Mouse (Mus musculus) layer of hippocampus, adult 8-10 months (tissue): ENCODE results near the gene Mx1. TPM values are rescaled to one million over a fixed set of nuclear protein-coding genes. Genes with fewer than 3 reads are reported as not detected.

ENCODE experiments used
- DNase-seq, 2 experiments: peaks; one replicate each; pipeline ENCODE4 v3.0.0; 2022; ENCODE audit warnings: low spot score in 2 of 2
- total RNA-seq, 4 experiments: library from RNA; stranded (reverse); gene quantifications; 2 replicates each; pipeline ENCODE4 v1.2.4; 2022

Gene Mx1
- total RNA-seq = 1 to 10 TPM in 2 of 4 experiments, under 1 TPM in 2; 0.72 to 7.6 (median 4.2) TPM

DNA sequence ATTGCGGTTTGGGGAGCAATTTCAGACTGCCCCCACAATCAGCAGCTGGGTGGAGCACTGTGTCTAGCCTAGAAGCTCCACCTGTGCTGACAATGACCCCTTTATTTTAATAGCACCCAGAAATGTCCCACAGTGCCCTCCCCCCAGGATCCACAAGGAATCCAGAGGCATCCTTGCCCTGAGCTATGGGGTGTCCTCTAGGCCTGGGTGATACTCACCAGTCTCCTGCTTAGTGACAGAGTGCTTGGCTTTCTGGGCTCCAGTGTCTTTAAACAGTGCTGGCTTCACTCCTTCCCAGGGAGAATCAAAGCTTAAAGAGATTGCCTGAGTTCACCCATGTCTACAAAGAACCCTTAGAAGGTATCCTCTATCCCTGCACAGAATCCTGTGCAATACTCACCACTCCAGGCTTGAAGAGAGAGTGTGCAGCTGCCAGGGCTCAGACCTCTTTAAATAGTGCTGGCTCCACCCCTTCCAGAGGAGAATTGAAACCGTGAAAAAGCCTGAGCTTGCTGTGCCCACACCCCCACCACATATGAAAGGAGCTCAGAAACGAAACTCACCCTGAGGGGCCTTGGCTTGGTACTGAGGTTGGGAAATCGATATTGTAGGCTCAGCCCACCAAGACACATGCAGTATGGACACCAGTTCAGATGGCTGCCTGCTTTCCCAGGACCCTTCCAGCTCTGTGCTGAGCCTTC, at the start of gene Mx1:
Gene Mx1, minus strand, starts transcription at position 427 of the 701 bp plus-strand sequence.
- DNase-seq = no peak

DNA sequence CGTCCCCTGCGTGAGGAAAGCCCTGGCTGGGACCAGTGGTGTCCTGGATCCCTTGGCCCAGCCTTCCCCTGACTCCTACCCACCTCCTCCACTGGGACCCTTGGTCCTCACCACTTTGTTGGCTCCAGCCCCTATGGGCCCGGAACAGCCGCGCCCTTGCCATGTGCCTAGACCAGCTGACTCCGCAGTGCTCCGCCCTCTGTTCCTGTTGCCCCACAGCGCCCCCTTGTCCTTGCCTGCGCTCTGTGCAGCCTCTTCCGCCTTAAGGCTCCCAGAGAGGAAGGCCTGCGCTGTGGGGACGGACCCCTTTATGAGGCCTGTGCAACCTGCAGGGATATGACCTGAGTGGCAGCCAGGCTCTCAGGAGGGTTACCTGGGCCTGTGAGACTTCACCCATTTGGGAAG, 49.6 kb upstream of the Mx1 start:
- no peak for DNase-seq

DNA sequence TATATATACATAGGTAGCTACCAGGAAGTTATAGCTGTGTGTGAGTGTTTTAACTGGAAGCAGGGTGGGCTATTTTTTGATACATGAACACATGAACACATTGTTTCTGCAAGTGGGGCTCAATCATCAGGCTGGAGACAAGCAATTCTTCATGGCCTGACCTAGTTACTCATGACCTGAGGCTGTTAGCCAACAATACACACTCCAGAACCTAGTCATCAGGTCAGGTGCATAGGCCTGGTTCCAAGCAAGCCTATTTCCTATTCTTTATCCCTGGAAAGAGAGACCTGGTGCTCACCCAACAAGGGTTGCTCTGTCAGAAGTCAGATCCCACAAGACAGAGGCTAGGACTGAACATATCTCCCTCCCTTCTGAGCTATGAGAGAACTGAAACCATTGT, 48.8 kb upstream of the Mx1 start:
- no peak for DNase-seq

DNA sequence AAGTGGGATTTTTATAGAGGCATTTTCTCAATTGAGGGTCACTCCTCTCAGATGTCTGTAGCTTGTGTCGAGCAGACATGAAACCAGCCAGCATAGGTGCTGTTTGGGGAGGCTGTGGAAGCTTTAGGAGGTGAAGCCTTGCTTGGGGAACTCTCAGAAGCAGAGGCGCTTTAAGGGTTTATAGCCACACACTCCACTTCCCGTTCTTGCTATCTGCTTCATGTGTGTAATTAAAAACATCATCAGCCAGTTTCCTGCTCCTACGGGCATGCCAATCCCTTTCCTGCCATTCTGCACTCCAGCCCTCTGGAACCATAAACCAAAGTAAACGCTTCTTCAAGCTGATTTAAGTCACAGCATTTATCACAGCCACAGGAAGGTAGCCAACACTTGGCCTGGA, 48.1 kb upstream of the Mx1 start:
- DNase-seq = no peak

DNA sequence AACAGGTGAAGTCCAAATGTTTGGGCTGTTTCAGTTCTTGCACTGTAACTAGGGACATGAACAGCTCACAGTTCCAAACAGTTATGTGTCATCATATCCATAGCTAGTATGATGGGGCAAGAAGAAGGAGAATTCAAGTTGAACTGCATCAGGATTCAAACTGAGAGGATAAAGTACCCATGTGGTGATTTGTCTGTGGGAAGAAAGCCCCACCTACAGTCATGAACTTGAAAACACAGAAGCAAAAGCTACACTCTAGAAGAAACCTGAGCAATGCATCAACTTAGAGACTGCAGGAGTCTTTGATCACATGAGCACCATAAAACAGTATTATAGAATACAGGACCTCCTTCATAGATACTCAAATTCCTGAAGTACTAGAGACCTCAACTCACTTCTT, 45.1 kb upstream of the Mx1 start:
- no peak for DNase-seq

DNA sequence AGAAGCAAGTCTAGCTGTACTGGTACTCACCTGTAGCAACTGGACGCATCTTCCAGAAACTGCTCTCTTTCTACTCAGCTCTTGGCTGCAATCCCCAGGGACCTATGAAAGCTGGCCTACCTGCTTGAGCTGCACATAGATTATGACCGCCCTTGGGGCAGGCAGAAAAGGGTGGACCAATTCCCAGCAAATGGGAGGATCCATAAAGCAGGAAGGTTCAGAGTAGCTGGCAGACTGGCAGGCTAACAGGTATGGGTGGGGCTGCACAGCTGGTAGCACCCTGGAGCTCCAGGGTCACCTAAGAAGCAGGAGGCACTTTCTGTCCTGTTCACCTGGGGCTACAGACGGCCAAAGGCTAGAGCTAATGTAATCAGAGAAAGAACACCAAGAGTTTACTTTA, 42.1 kb upstream of the Mx1 start:
- DNase-seq = no peak

DNA sequence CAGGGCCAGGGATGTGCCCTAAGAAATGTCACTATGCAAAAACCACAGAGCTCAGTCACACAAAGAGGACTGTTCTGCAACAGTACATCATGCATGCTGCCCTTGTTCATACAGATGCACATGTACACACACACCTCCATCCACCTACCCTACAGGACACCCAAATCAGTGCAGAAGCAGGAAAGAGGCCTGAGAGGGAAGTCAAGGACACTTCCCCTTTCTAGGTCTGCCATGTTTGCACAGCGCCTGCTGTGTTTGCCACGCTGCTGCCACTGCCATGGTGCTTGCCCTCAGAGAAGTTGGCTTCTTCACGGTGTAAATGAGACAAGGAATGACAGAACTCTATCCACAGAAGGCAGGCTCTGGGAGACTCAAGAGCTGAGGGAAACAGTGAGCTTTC, 41.1 kb upstream of the Mx1 start:
- DNase-seq = no peak

DNA sequence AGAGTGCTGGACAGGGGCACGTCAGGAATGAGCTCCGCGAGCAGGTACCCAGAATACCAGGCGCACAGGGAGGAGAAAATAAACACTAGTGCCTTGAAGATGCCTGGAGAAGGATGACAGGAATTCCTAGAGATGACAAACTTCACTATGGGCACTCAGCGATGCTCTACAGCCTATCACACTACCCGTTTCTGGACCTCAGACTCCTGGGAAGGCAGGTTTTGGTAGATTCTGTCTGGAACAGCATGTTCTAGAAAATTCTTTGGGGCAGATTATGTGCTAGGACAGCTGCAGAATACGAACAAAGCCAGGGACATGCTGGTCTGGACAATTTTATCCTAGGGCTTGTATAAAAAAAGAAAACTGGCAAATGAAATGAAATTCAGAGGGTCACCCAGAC, 38.2 kb upstream of the Mx1 start:
- DNase-seq = no peak

DNA sequence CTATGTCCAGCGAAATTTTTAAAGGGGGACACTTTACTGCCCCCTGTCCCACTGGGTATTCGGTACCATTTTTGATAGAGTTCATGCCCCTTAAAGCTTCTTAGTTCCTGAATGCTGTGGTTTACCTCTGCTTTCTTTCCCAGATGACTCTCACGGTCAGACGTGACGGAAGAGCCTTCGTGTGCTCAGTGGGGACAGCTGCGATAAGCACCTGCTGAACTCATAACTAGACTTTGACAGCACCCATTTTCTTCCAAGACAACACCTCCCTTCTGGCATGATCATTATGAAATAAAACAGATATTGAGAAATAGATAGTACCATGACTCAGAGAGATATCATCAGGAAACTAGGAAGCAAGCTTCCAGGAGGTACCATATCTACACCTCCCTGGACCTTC, 36.7 kb upstream of the Mx1 start:
- DNase-seq = no peak

DNA sequence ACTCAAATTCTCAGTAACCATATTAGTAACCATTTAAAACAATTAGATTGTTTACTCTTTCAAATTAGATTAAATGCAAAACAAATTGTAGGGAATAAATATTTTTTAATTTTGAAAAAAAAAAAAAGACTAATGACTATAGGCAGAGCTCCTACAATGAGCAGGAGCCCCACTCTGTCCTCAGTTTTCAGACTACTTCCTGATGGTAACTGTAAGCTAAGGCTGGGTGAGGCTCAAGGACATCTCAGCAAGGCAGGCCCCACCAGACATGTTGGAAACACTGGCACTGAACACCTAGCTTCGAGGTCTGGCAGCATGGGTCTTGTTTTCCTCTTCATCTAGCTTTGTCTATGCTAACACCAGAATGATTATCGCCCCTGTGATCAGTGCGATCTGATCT, 35.4 kb upstream of the Mx1 start:
- no peak for DNase-seq

DNA sequence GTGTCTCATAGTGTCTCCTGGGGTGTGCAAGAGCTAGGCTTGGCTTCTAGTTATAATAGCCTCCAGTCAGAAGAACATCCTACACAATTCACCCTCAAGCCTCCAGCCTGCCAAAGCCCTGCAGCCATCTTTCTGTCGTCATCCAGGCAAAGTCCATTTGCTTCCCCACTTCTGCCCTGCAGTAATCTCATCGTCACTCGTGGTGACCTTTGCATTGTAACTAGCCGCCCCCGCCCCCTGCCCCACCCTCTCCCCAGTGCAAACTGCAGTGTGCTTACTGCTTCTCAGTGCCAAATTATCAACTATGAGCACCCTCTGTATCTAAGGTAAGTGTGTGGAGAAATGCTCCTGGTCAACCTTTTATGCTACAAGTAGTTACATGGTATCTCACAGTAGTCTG, 35.0 kb upstream of the Mx1 start:
- no peak for DNase-seq

DNA sequence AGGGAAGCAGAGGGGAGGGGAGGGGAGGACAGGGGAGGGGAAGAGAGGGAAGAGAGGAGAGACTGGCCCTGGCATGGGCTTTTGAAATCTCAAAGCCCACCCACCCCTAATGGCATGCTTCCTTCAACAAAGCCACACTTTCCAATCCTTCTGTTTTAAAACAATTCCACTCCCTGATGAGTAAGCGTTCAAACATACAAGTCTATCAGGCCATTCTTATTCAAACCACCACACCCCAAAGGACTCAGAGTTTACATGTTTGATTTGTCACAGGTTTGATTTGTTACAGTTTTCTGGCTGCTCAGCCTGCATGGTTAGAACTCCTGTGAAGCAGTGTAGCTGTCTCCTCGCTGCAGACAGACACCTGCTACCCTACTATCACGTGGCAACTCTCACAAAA, 33.3 kb upstream of the Mx1 start:
- no peak for DNase-seq

DNA sequence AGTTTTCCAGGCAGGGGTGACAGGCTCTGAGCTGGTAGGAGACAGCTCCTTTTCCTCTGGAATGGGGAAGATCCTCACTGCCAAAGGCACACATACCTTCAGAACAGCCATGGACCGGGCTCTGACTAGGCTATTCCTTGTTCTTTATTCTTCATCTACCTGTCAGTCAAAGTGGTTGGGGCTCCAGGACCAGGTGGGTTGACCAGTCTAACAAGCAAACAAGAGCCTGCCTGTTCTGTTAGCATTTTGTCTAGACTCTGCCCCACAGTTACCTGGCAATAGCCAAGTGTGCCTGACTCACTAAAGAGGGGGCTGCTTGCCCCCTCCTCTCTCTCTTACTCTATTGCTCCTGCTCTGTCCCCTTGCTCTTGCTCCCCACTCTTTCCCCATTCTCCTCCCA, 29.7 kb upstream of the Mx1 start:
- no peak for DNase-seq

DNA sequence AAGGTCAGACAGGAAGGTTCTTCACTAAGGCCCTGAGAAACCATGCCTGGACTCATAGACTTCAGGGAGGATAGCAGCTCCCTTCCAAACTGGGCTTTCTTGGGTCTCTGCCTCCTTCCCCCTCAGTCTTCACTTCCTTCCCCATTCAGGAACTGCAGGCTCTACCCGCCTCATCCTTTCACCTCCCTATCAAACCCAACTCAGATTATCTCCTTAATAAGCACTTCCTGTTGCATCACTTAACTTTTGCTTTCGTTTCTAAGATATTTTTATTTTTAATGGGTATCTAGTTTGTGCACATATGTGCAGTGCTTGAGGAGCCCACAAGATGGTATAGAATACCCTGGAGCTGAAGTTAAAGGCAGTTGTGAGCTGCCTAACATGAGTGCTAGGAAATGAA, 15.9 kb upstream of the Mx1 start:
- no peak for DNase-seq

DNA sequence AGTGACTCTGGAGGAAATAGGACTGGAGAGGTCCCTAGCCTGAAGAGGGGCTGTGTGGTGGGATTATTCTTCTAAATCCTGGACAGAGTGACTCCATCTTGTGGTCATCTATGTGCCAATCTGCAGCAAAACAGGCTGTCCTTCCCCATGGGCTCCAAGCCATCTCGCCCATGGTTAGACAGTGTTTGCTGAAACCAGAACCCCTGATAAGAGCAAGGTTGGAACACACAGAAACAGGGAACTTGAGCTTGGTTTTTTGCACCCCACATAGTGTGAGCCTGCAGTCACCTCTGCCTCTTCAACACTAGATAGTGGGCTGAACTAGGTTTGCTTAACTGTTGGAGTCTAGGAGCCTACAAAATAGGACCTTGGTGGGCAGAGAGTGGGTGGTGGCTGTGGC, 13.8 kb upstream of the Mx1 start:
- DNase-seq = no peak

DNA sequence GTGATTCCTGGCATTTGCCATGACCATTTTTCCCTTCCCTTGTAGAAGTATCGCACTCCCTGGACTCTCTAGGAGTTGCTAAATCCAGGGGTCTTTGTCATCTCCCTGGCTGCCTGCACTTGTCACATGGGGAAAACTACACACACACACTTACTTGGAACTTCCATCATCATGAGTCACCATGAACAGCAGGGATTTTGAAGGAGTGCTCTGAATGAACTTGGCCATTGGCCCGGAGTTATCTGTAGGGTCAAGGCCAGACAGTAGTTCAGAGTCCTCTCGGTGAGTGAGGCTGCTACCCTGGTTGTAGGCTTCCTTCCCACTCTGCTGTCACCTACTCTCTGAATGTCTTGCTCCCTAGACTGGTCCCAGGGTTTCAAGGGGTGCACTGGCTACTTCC, 12.9 kb upstream of the Mx1 start:
- no peak for DNase-seq

DNA sequence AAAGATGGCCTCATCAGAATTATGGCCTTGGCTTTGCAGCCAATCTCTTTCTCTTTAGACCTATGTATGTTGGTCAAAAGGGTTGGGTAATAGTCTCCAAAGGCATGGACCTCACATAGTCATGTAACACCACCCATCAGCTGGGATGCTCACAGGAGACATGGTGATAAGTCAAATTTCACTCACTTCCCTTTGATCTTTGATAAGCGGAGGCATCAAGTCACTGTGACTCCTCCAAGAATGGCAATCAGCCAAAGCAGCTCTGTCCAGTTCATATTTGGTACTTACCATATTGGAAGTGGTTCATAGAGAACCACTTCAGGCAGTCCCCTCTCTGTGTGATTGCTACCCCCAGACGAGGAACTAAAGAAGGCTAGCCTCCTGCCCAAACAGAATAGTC, 12.0 kb upstream of the Mx1 start:
- DNase-seq = no peak

DNA sequence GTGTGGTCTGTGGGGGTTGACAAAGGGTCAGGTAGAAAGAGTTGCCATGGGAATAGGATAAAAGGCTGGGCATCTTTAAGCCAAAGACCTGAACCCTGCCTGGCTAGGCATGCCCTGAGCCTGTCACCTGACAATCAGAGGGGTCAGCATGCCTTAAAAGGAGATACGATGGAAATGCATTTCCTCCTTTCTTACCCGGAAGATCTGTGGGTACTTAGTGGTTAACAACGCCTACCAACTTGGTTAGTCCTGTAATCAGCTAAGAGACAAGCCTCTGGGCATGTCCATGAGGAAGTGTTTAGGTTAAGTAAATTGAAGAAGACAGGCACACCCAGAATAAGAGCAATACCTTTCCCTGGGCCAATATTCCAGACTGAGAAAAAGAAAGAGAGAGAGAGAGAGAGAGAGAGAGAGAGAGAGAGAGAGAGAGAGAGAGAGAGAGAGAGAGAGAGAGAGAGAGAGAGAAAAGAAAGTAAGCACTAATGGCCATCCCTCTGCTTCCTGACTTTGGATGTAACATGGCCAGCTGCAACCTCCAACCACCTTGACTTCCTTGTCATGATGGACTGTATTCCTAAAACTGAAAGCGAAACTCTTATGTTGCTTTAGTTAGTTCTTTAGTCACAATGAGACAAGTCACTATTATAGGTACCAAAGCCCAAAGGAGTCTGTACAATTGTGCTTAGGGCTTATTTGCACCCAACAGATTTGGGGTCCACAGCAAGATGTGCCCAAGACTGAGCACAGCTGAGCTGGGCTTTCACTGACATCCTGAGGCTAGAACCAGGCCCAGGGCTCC, 5.5 kb upstream of the Mx1 start:
- no peak for DNase-seq

DNA sequence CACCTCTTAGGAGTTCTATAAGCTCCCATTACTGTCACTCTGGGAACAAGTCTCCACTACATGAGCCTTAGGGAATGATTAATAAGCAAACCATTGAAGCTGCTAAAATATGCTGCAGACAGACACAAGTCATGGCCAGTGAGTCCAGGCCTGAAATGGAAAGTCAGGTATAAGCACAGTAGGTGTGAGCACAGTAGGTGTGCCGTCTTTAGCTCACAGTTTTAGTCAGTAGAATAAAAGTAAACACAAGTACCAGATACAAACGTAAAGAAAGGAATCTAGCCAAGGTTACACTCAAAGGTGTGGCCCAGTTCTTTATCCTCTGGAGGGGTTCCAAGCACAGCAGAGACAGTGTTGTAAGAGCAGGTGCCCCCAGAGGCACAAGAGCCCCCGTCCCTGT, 4.8 kb upstream of the Mx1 start:
- DNase-seq = no peak

DNA sequence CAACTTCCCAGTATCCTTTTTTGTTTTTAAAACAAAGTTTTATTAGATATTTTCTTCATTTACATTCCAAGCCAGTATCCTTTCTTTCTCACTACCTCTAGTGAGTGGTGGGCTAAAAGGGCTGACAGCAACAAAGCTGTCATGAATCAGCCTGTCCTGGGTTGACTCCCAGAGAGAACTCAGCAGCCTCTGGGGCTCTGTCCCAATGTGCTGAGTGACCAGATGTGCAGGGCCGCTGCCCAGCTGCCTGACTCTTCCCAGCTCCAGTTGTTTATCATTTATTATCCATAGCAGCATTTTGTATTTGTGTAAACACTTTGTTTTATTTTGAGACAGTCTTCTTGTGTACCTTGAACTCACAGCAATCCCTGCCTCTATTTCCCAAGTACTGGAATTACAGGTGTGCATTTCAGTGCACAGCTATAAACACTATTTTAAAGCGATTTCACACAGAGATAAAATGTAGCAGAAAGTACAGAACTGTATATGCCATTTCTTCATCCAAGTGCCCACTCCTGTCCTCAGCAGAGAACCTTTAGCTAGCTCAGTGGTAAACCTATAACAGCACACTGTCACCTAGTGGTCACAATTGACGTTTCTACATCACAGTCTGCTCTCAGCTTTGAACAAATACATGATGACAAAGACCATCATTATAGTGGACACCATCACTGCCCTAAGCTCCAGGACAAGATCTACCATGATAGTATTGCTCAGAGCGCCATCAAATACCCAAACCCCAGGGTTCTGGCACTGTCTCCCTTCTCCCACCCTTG, 3.7 kb upstream of the Mx1 start:
- DNase-seq = no peak

DNA sequence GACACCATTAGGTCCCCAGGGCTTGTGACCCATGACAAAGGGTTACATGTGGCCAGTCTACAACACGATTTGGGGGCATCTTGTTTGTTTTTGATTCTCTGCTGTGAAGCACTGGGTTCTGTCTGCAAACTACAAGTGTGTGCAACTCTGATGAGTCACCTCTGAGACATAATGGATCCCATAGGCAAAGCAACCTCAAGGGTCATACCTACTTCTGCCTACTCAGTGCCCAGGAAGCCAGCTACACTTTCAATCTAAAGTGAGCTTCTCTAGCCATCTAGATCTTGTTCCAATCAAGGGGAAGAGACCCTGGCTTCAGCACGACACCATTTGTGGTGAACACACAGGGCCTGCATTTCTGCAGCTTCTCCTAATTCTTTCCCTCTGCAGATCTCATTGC, 1.4 kb downstream of the Mx1 start:
- DNase-seq = no peak

DNA sequence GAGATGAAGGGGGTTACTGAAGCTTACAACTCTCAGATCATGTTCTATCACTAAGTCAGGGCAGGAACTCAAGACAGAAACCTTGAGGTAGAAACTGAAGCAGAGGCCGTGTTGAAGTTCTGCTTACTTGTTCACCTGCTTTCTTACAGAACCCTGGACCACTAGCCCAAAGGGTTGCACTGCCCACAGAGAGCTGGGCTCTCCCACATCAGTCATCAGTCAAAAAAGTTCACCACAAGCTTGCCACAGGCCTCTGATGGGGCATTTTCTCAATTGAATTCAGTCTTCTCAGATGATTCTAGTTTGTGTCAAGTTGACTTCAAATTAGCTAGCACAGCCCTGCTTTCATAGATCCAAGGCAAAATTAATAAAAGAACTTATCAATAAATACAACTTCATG, 2.9 kb downstream of the Mx1 start:
- no peak for DNase-seq

DNA sequence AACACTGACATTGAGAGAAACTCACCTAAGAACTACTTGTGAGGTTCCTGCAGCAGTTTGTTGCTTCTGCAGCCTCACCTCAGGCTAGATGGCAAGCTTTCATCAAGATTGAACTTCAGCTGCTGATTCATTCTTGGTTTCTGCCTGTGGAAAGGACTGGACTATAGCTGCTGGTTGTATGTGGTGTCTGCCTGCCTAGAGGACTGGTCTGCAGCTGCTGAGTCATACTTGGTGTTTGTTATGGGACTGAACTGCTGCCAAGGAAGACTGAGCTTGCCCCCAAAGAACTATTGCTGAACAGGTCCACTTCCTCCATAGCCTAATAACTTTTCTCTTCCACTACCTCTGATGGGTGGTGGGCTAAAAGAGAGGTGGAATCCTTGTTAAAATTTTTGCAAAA, 15.3 kb downstream of the Mx1 start:
- DNase-seq = no peak
